Mouse (Mus musculus) bone marrow, adult 2 months (tissue): ENCODE data around the gene Jmjd1c. TPM values are rescaled to one million over a fixed set of nuclear protein-coding genes. Genes with fewer than 3 reads are reported as not detected.

Experiments
- H3K27ac ChIP-seq: fragments of 200-500 bp; 2 replicates; pipeline ENCODE4 v1.5.1; 2012; ENCODE audit warnings: low read depth, mild to moderate bottlenecking, control low read depth, inconsistent platforms, low read length; ENCODE audit not compliant: control insufficient read depth, poor library complexity, insufficient read depth
- H3K4me1 ChIP-seq: fragments of 200-500 bp; 2 replicates; pipeline ENCODE4 v1.6.1; 2011; ENCODE audit warnings: low read length; ENCODE audit not compliant: control insufficient read depth, insufficient read depth
- H3K4me3 ChIP-seq: fragments of 200-500 bp; replicated peaks from 2 replicates; pipeline ENCODE3; 2011; ENCODE audit warnings: mild to moderate bottlenecking, low read depth, low read length, control low read depth; ENCODE audit not compliant: control insufficient read depth
- CTCF ChIP-seq: fragments of 200-500 bp; IDR thresholded peaks from 2 replicates; pipeline ENCODE4 v1.5.1; 2011; ENCODE audit warnings: low read length, control low read depth; ENCODE audit not compliant: control insufficient read depth, insufficient read depth
- POLR2A ChIP-seq: fragments of 200-500 bp; IDR thresholded peaks from 2 replicates; pipeline ENCODE4 v1.6.1; 2011; ENCODE audit warnings: low read depth, mild to moderate bottlenecking, control low read depth, low read length, borderline replicate concordance; ENCODE audit not compliant: control insufficient read depth
- WGBS: fragments of 180-500 bp; shearing (Covaris S2); methylation state at CpG from one replicate; pipeline ENCODE4 v1.1.7; 2018; 5-methylcytosine and 5-hydroxymethylcytosine counted together
- polyA plus RNA-seq: library from polyadenylated mRNA; stranded (reverse); fragments of >200 nt; gene quantifications from 2 replicates; pipeline ENCODE4 v1.2.4, GENCODE M21; 2011; ENCODE audit warnings: low replicate concordance; ENCODE audit not compliant: missing spikeins, insufficient read depth, insufficient read length

Jmjd1c gene
- polyA plus RNA-seq, 1 experiment = 18.0 TPM

- no peak for TF ChIP-seq POLR2A
- no peak for TF ChIP-seq CTCF
- H3K4me3 ChIP-seq = no peak overlapping the region
- 63% methylated on average over 9 of the region's 9 CpGs for WGBS
- H3K27ac ChIP-seq = no peak overlapping the region
- peaks cover 7% of the 10 kb centered on the region for H3K4me1 ChIP-seq
Measured at GRCm38 (mm10) chr10:67053475-67053874, 42.5 kb upstream of the Jmjd1c start.

DNA sequence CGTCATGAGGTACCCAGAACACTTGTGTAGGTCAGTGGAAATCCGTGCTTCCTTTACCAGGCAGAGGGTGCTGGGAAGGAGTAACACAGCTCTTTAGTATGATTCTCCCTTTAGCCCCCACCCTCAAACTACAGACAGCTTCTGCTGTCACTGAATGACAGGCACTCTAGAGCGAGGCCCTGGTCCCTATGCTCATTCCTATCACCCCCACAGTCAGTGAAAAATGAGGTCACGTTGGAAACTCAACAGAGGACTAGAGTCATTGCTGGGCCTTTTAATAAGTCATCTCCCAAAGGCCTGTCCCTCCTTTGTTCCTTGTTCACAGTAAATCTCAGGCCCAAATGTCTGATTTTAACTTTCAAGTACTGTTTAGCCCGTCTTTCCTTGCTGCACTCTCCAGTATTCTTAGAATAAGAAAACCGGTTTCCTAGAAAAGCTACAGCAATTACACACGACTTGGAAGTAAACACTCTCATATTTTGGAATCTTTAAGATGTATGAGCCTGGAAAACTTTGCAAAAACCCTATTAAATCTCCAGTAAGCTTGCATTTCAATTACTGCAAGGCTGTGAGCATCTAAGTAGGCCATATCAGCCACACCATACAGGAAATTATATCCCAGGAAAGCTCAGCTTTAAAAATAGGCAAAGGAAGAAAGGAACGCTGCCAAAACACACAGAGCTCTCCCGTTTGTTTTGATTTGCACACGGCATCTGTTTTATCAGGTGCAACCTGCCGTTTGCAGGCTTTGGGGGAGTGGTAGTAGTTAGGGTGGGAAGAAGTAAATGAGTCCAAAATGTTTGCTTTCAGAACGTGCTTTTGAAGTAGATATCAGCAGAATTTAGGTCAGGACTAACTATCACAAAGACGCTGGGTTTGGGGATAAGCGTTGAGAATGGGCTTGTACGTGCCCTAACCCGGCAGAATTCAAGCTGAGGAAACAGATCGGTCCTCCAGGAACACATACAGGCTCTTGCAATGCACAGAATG, 39.8 kb upstream of the Jmjd1c start:
- H3K27ac ChIP-seq = no peak overlapping the region
- TF ChIP-seq POLR2A (no peak), CTCF (no peak)
- WGBS = 70% methylated on average over 17 of the region's 17 CpGs
- peaks cover 3% of the 10 kb centered on the region for H3K4me1 ChIP-seq
- no peak overlapping the region for H3K4me3 ChIP-seq

DNA sequence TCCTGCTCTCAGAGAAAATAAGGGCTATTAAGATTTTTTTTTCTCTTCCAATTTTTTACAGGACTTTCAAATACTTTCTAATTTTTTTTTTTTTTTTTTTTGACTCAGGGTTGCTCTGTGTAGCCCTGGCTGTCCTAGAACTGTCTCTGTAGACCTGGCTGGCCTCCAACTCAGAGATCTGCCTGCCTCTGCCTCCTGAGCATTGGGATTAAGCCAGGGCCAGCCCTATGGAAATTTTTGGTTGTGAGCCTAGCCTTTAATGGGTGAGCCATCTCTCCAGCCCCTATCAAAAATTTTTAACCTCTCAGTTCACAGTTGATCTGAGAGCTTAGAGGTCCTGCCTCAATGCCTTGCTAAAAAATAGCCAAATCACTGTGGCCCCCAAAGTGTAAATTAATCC, 38.7 kb upstream of the Jmjd1c start:
- Histone ChIP-seq H3K4me3 (no peak overlapping the region), H3K4me1 (peaks cover 1% of the 10 kb centered on the region), H3K27ac (no peak overlapping the region)
- TF ChIP-seq CTCF = no peak
- no peak for TF ChIP-seq POLR2A

DNA sequence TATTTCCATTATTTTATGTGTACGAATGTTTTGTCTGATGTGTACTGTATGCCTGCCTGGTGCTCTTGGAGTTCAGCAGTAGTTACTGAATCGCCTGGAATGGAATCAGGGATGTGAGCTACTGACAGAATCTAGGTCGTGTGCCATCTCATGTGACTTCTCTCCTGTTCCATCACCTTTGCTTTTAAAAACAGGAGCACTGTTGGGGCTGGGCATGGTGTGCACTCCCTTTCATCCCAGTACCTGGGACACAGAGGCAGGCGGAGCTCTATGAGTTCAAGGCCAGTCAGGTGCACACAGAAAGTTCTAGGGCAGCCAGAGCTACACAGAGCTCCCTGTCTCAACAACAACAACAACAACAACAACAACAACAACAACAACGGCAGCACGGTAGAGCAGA, 38.2 kb upstream of the Jmjd1c start:
- H3K4me3 ChIP-seq = no peak overlapping the region
- H3K27ac ChIP-seq = no peak overlapping the region
- WGBS = 91% methylated on average over 6 of the region's 6 CpGs
- no peaks in the 10 kb centered on the region; the same call in none of the 2 replicates for H3K4me1 ChIP-seq
- TF ChIP-seq POLR2A (no peak), CTCF (no peak)

DNA sequence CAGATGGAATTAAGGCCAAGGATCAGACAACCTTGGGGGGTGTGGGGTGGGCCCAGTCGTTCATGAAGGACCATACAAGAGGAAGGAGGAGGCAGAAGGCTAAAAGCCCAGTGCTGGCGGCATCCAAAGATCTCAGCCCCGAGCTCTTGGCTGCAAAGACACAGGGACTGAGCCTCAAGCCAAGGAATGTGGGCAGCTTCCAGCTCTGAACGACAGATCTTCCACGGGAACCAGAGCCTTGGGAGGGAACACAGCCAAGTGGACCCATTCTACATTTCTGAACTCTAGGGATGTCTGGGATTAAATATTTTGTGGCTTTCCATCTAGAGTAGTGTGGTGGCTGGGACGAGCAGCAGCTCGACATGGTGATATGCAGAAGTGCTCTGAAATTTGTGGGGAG, 37.6 kb upstream of the Jmjd1c start:
- H3K4me1 ChIP-seq = no peaks in the 10 kb centered on the region; the same call in none of the 2 replicates
- 82% methylated on average over 7 of the region's 7 CpGs for WGBS
- no peak overlapping the region for H3K27ac ChIP-seq
- TF ChIP-seq CTCF (no peak), POLR2A (no peak)
- H3K4me3 ChIP-seq = no peak overlapping the region

DNA sequence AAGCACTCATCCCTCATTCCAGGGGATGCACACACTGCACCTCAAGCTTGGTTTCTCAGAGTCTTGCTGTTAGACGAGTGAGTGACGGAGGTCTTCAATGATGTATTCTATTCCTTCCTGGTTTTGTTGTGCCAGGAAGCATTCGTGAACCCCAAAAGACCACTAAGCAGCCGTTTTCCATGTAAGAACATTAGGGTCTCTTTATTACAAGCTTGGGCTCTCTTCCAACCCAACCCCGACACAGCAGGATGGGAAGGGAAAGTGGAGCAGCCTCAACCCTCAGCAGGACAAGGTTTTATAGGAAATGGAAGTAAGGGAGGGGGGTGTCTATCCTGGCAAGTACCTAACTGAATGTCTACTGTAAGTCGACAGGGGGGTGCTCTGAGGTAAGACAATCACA, 37.2 kb upstream of the Jmjd1c start:
- 74% methylated on average over 6 of the region's 6 CpGs for WGBS
- Histone ChIP-seq H3K4me3 (no peak overlapping the region), H3K4me1 (no peaks in the 10 kb centered on the region; the same call in 1 of the 2 replicates), H3K27ac (no peak overlapping the region)
- no peak for TF ChIP-seq POLR2A
- TF ChIP-seq CTCF = no peak

DNA sequence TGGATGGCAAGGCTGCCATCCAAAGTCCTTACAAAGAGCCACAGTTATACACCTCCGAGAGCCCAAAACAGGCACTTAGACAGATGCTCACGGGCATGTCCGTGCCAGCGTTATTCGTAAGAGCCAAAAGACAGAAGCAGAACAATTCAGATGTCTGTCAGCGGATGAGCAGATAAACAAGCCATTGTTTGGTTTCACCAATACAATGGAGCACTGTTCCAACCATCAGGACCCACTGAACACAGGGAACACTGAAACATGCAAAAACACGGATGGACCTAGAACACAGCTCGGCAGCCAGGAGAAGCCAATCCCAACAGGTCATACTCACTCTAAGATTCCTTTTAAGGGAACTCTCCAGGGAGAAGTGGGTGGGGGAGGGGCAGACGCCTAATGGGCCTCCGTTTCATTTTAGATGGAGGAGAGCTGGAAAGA, 34.5 kb upstream of the Jmjd1c start:
- TF ChIP-seq POLR2A (no peak), CTCF (no peak)
- WGBS = 85% methylated on average over 10 of the region's 10 CpGs
- H3K4me3 ChIP-seq = no peak overlapping the region
- no peak overlapping the region for H3K27ac ChIP-seq
- H3K4me1 ChIP-seq = peaks cover 2% of the 10 kb centered on the region; the same call in 1 of the 2 replicates

DNA sequence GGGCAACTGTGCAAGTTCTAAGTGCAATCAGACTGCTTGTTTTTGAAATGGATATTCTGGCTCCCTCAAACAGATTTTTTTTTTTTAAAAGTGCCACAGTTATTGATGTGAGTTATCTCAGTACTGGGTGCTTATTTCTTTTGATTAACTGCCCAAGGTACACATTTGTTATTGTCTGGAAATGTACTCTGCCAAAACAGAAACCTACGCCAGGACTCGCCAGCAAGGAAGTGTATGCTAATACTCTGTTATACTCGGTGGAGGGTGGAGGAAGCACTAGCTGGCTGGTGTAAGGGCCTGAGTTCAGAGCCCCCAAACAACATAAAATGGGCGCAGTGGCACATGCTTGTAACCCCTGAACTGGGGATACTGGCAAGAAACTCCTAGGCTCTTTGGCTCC, 34.1 kb upstream of the Jmjd1c start:
- no peak for TF ChIP-seq POLR2A
- TF ChIP-seq CTCF = no peak
- Histone ChIP-seq H3K4me3 (no peak overlapping the region), H3K27ac (no peak overlapping the region), H3K4me1 (peaks cover 3% of the 10 kb centered on the region; the same call in 1 of the 2 replicates)
- WGBS = 53% methylated on average over 4 of the region's 4 CpGs
